Mouse (Mus musculus) liver, embryonic 14.5 days (tissue): Measurements from ENCODE around the gene Zmiz1.

Experiments used
- CTCF ChIP-seq: IDR thresholded peaks from 2 replicates; pipeline ENCODE4 v1.5.1; 2016; ENCODE audit warnings: antibody characterized with exemption, low read depth, control low read depth
- EP300 ChIP-seq: IDR thresholded peaks from 2 replicates; pipeline ENCODE4 v1.6.1; 2016; ENCODE audit warnings: antibody characterized with exemption, low read depth

DNA sequence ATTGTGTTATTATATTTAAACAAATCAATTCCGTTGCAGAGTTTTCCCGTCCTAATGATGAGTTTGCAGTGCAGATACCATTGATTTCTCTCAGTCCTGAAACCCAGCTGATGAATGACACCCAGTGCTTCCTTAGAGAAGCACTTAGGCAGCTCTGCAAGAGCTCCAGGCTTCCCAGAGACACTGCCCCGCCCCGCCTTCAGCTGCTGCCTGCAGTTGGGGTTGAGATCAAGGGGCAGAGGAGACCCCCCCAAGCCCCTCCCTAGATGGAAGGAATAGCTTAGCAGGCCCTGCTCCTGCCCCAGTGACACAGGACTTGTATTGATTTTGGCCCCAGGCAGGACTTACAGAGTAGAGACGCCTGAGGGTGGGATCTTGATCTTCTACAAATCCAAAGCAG is 53.0 kb downstream of the Zmiz1 start:
- TF ChIP-seq CTCF (no peak), EP300 (no peak)
